Mouse (Mus musculus) heart, postnatal 0 days (tissue): ENCODE data around the gene Ccr6. TPM values are rescaled to one million over a fixed set of nuclear protein-coding genes. Genes with fewer than 3 reads are reported as not detected.

Experiments used
- ATAC-seq: fragments of 200-750 bp; cut with Nextera tagmentation; 2 replicates; pipeline ENCODE4 v1.8.0; 2017; ENCODE audit warnings: low read depth, moderate number of reproducible peaks, moderate library complexity; ENCODE audit not compliant: insufficient read depth
- DNase-seq: peaks from one replicate; pipeline ENCODE4 v3.0.0-alpha.2; 2016; ENCODE audit warnings: low spot score
- H3K27ac ChIP-seq: fragments of 300-500 bp; sonication (generic); 2 replicates; pipeline ENCODE4 v1.5.1; 2014; ENCODE audit warnings: low read depth, mild to moderate bottlenecking
- H3K27me3 ChIP-seq: fragments of 300-500 bp; sonication (generic); 2 replicates; pipeline ENCODE4 v1.6.1; 2014; ENCODE audit warnings: low read length, mixed read lengths; ENCODE audit not compliant: control insufficient read depth, insufficient read depth
- H3K36me3 ChIP-seq: fragments of 300-500 bp; sonication (generic); replicated peaks from 2 replicates; pipeline ENCODE4 v1.6.1; 2014; ENCODE audit warnings: low read length, mixed read lengths; ENCODE audit not compliant: control insufficient read depth, insufficient read depth
- H3K4me1 ChIP-seq: fragments of 300-500 bp; sonication (generic); 2 replicates; pipeline ENCODE4 v1.6.1; 2014; ENCODE audit warnings: antibody characterized with exemption; ENCODE audit not compliant: control insufficient read depth, insufficient read depth
- H3K4me2 ChIP-seq: fragments of 300-500 bp; sonication (generic); 2 replicates; pipeline ENCODE4 v1.6.1; 2014; ENCODE audit warnings: low read depth, mild to moderate bottlenecking, low read length, moderate library complexity
- H3K4me3 ChIP-seq: fragments of 300-500 bp; sonication (generic); 2 replicates; pipeline ENCODE4 v1.5.1; 2014; ENCODE audit warnings: low read depth, low read length
- H3K9ac ChIP-seq: fragments of 300-500 bp; sonication (generic); replicated peaks from 2 replicates; pipeline ENCODE4 v1.6.1; 2014; ENCODE audit warnings: low read depth, low read length, mixed read lengths
- H3K9me3 ChIP-seq: fragments of 300-500 bp; sonication (generic); replicated peaks from 2 replicates; pipeline ENCODE4 v1.6.1; 2016; ENCODE audit warnings: low read length; ENCODE audit not compliant: control insufficient read depth
- CTCF ChIP-seq: IDR thresholded peaks from 2 replicates; pipeline ENCODE4 v1.5.1; 2016; ENCODE audit warnings: antibody characterized with exemption, control low read depth, low read depth
- EP300 ChIP-seq: IDR thresholded peaks from 2 replicates; pipeline ENCODE4 v1.6.1; 2016; ENCODE audit warnings: antibody characterized with exemption, low read depth
- WGBS: fragments of 180-500 bp; shearing (Covaris S2); extraction: QIAGEN DNeasy Blood & Tissue Kit; methylation state at CpG from one replicate; pipeline ENCODE4 v1.1.7; 2014; 5-methylcytosine and 5-hydroxymethylcytosine counted together
- polyA plus RNA-seq: library from polyadenylated mRNA; unstranded; fragments of >200 nt; fragmentation: Nextera tagmentation; extraction: Ambion mirVana; gene quantifications from 2 replicates; pipeline ENCODE4 v1.2.1, GENCODE M21; 2015
- total RNA-seq: library from RNA; depleted of rRNA; stranded (reverse); fragments of >200 nt; gene quantifications from 2 replicates; pipeline ENCODE4 v1.2.3, GENCODE M21; 2014; ENCODE audit warnings: low replicate concordance

Ccr6 gene
- total and polyA plus RNA-seq, 2 experiments from 2014 or later: not detected

DNA sequence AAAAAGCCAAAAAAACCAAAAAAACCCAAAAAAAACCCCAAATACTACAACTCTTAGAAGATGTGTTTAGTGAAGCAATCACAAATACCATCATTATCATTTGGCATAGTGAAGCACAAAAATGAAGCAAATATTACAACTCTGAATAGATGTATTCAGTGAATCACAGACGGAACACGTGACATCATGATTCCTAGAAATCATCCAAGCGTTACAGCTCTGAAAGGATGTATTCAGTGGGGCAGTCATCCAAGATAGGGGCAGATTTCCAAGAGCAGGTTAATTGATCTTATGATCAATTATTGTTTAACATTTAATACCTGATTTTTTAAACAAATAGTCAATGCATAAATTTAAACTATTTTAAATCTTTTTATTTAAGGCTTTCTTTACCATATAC, 41.4 kb downstream of the Ccr6 start:
- Histone ChIP-seq H3K9me3 (no peaks in the 10 kb centered on the region), H3K4me1 (peaks cover 5% of the 10 kb centered on the region; the same call in 1 of the 2 replicates), H3K4me2 (no peak overlapping the region), H3K9ac (no peak overlapping the region), H3K27me3 (no peaks in the 10 kb centered on the region), H3K36me3 (no peaks in the 10 kb centered on the region), H3K27ac (no peak overlapping the region), H3K4me3 (no peak overlapping the region)
- DNase-seq (no peak), ATAC-seq (no peak)
- WGBS: 91% methylated on average over 3 of the region's 3 CpGs
- no peak for TF ChIP-seq CTCF
- TF ChIP-seq EP300: no peak

DNA sequence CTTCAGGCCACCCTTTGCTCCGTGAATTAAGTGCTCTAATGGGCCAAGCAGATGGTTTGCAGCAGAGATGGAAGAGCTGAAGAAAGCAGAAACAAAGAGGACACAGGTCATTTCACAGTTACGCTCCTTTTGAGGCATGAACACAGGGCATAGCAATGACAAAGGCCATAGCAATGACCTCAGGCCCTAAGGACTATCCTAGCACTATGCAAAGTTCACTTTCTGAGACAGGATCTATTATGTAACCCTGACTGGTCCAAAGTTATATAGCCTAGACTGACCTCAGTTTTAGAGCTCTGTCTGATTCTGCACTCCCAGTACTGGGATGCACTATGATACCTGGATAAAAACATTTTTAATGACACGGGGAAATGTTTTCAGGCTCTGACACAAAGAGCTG, 42.5 kb downstream of the Ccr6 start:
- DNase-seq: no peak
- WGBS: 65% methylated on average over 3 of the region's 3 CpGs
- Histone ChIP-seq H3K27me3 (no peaks in the 10 kb centered on the region), H3K36me3 (no peaks in the 10 kb centered on the region), H3K27ac (no peak overlapping the region), H3K9me3 (no peaks in the 10 kb centered on the region), H3K4me2 (no peak overlapping the region), H3K4me3 (no peak overlapping the region), H3K4me1 (0 out of 2 replicates have a peak, but pooled peaks cover 4% of the 10 kb centered on the region), H3K9ac (no peak overlapping the region)
- TF ChIP-seq CTCF (no peak), EP300 (no peak)
- ATAC-seq: no peak

DNA sequence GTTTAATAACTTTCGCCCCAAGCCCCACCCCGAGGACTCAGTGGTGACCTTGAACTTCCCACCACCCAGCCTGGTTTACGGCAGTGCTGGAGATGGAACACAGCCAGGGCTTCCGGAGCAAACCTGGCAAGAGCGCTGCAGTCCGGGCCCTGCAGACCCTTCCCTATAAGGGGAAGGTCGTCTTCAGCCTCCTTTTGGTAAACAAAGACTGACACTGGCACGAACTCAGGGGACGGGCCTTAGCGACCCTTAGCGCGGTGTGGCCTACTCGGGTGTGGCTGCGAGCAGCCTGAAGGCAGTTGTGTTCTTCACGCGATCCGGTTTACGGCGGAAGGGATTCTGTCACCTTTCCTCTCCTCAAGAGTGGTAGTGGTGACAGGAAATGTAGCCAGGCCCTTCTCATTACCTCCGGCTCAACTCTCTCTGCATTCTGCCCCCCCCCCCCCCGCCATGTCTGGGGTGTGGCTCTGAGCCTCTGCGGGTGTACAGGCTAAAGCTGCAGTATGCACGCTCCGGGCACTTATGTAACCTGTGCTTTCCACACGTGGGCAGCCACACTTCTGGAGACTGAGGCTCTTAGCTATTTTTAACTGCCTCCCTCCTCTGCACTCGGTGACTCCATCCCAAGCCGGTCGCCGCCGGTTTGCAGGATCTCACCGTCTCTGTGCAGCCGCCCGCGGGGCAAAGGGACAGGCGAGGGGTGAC, 47.1 kb downstream of the Ccr6 start, which contains the start of gene Mpc1:
Mpc1 (plus strand) TSS at position 84 of the 705 bp plus-strand sequence.
- peaks cover 11% of the 10 kb centered on the region; the same call in 1 of the 2 replicates for H3K4me1 ChIP-seq
- no peaks in the 10 kb centered on the region for H3K9me3 ChIP-seq
- WGBS: under 1% methylated on average over 34 of the region's 35 CpGs
- H3K4me2 ChIP-seq: peak within 1 kb of the TSS; percentile 90
- no peaks in the 10 kb centered on the region for H3K27me3 ChIP-seq
- peak within 1 kb of the TSS; percentile 99 for H3K27ac ChIP-seq
- peak within 1 kb of the TSS; percentile 87 for H3K9ac ChIP-seq
- TF ChIP-seq CTCF: no peak
- peak; percentile 83 for TF ChIP-seq EP300
- peak within 1 kb of the TSS; percentile 85 for H3K4me3 ChIP-seq
- DNase-seq: peak; percentile 94
- peak; percentile 84 for ATAC-seq
- no peaks in the 10 kb centered on the region for H3K36me3 ChIP-seq

DNA sequence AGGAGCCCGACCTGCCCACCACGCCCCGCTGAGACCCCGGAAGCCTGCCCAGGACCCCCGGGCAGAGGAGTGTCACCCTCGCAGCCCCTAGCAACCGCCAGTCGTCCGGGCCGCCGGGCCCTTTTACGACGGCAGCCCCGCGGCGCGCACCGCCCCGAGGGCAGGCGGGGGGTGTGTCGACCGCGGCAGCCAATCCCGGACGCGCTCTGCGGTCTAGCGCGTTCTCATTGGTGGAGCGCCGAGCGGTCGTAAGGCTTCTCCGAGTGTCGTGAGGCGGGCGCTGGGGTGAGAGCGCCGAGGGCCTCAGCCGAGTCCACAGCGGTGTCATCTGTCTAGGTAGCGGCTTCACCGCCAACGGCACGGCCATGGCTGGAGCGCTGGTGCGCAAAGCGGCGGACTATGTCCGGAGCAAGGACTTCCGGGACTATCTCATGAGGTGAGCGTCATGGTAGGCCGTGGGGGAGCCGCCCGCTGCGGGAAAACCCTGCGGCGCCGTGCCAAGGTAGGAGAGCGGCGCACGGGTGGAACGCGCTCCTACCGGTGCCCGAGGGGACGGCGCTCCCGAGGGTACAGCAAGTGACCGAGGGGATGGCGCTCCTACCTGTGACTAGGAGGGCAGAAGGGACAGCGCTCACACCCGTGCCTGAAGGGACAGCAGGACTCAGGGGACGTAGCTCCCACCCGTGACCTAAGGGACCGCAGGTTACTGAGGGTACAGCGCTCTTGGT, 47.8 kb downstream of the Ccr6 start:
- Histone ChIP-seq H3K36me3 (no peaks in the 10 kb centered on the region), H3K4me1 (peaks cover 11% of the 10 kb centered on the region; the same call in 1 of the 2 replicates), H3K9ac (peak overlapping the region; percentile 87), H3K4me2 (peak overlapping the region; percentile 90), H3K27me3 (no peaks in the 10 kb centered on the region), H3K4me3 (peak overlapping the region; percentile 85), H3K27ac (peak overlapping the region; percentile 99), H3K9me3 (no peaks in the 10 kb centered on the region)
- DNase-seq (peak; percentile 97), ATAC-seq (peak; percentile 94)
- WGBS: under 1% methylated on average over 77 of the region's 77 CpGs
- 0 out of 2 replicates have a peak, but pooled peaks have one; percentile 54 for TF ChIP-seq EP300
- TF ChIP-seq CTCF: 0 out of 2 replicates have a peak, but pooled peaks have one; percentile 19

DNA sequence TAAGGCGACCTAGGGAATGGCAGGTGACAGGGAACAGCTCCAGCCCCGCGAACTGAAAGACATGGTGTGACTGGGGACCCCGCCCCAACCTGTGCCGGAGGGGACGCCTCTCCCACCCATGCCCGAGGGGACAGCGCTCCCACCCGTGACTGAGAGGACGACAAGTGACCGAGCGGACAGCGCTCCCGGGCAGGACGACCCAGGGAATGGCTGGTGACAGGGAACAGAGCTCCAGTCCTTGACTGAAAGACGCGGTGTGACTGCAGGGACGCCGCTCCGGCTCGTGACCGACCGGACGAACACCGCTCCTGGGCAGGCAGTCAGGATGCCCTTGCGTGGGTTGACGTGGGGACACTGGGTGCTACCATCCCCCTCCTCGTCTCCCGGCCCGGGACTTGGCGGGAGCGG, 48.4 kb downstream of the Ccr6 start:
- ATAC-seq: peak; percentile 7

More for the DNA sequence above, 48.4 kb downstream of the Ccr6 start:
- H3K9ac ChIP-seq: peak overlapping the region; percentile 87
- H3K4me1 ChIP-seq: peaks cover 11% of the 10 kb centered on the region; the same call in 1 of the 2 replicates
- H3K9me3 ChIP-seq: no peaks in the 10 kb centered on the region
- DNase-seq: peak; percentile 33
- TF ChIP-seq EP300 (no peak), CTCF (no peak)
- H3K4me3 ChIP-seq: peak overlapping the region; percentile 85
- H3K4me2 ChIP-seq: peak overlapping the region; percentile 90
- WGBS: under 1% methylated on average over 32 of the region's 32 CpGs
- H3K36me3 ChIP-seq: 0 out of 2 replicates have a peak, but pooled peaks cover 5% of the 10 kb centered on the region
- no peaks in the 10 kb centered on the region for H3K27me3 ChIP-seq
- peak overlapping the region; percentile 99 for H3K27ac ChIP-seq
